Comparison of ENCODE assay signal across 8 mouse cellular contexts in genomic region chr15:102248131-102248811, GRCm38 (mm10). TPM values are rescaled to one million over a fixed set of nuclear protein-coding genes. Genes with fewer than 3 reads are reported as not detected.
DNase-seq lines count a peak whose midpoint lies in the region; ATAC-seq lines count a peak whose summit lies in the region.

No protein-coding gene starts in this region.

- no peak for DNase-seq in heart, adult 18-20 months
- peak; percentile 63 for DNase-seq in MN1 (ENCODE audit: low spot score)
- peak; percentile 78 for DNase-seq in forelimb bud, embryonic 11.5 days (ENCODE audit: low read depth, low spot score)
- DNase-seq in midbrain, embryonic 11.5 days (ENCODE audit: low spot score, missing footprints): peak; percentile 87
- no peak for DNase-seq in thymus, postnatal 4 days
- DNase-seq in thymus, postnatal 10 days (ENCODE audit: low spot score in 2 of 2): no peak
- no peak for DNase-seq in urinary bladder, postnatal 36 days (ENCODE audit: low spot score in 2 of 2)

- H3K27me3 ChIP-seq in heart, embryonic 15.5 days: peaks cover 46% of the 10 kb centered on the region
- peaks cover 61% of the 10 kb centered on the region for H3K27me3 ChIP-seq in midbrain, embryonic 11.5 days (ENCODE audit: control insufficient read depth, insufficient read depth, low read length)

- H3K9me3 ChIP-seq in heart, embryonic 15.5 days (replicated peaks): no peaks in the 10 kb centered on the region
- no peaks in the 10 kb centered on the region for H3K9me3 ChIP-seq in midbrain, embryonic 11.5 days (ENCODE audit: control insufficient read depth, low read length)

- no peaks in the 10 kb centered on the region for H3K36me3 ChIP-seq in heart, embryonic 15.5 days
- H3K36me3 ChIP-seq in midbrain, embryonic 11.5 days (ENCODE audit: control insufficient read depth, insufficient read depth, low read length): no peaks in the 10 kb centered on the region

- H3K4me3 ChIP-seq in heart, embryonic 15.5 days: peak overlapping the region; percentile 58
- H3K4me3 ChIP-seq in midbrain, embryonic 11.5 days (ENCODE audit: low read depth, low read length): peak overlapping the region; percentile 58

- peak overlapping the region; percentile 96 for H3K27ac ChIP-seq in heart, embryonic 15.5 days
- no peak overlapping the region for H3K27ac ChIP-seq in midbrain, embryonic 11.5 days (ENCODE audit: low read depth, low read length)

- peaks cover 54% of the 10 kb centered on the region for H3K4me1 ChIP-seq in heart, embryonic 15.5 days (replicated peaks)
- H3K4me1 ChIP-seq in midbrain, embryonic 11.5 days (ENCODE audit: control insufficient read depth, insufficient read depth, low read length): peaks cover 26% of the 10 kb centered on the region

- peak overlapping the region; percentile 61 for H3K9ac ChIP-seq in heart, embryonic 15.5 days
- peak overlapping the region; percentile 57 for H3K9ac ChIP-seq in midbrain, embryonic 11.5 days (ENCODE audit: low read length)

- no peak for ATAC-seq in heart, embryonic 15.5 days (replicated peaks; ENCODE audit: insufficient number of reproducible peaks, insufficient read depth, low FRiP score, low read depth)
- ATAC-seq in midbrain, embryonic 11.5 days (ENCODE audit: low FRiP score): no peak

- WGBS in heart, embryonic 15.5 days: 15% methylated on average over 8 of the region's 8 CpGs
- 6% methylated on average over 8 of the region's 8 CpGs for WGBS in midbrain, embryonic 11.5 days

- peak overlapping the region; percentile 92 for H3K4me2 ChIP-seq in heart, embryonic 15.5 days
- H3K4me2 ChIP-seq in midbrain, embryonic 11.5 days: peak overlapping the region; percentile 98

RNA-seq across cellular contexts. Expression of gene Rarg, which starts 9.0 kb away (rescaled TPM):
- 7.9 and 15.8 TPM in 2 replicates for polyA plus RNA-seq in heart, embryonic 15.5 days (2015; fragmentation: Nextera tagmentation; extraction: Ambion mirVana)
- total RNA-seq in heart, adult 18-20 months (2021): 10 to 100 TPM; 13.5 to 16.7 TPM
- polyA plus RNA-seq in midbrain, embryonic 11.5 days (2014; fragmentation: Nextera tagmentation; extraction: Ambion mirVana): 10.1 and 10.5 TPM in 2 replicates

RNA-seq across cellular contexts. Expression of gene Itgb7, which starts 16.5 kb away (rescaled TPM):
- 1.7 and 8.9 TPM in 2 replicates for polyA plus RNA-seq in heart, embryonic 15.5 days (2015; fragmentation: Nextera tagmentation; extraction: Ambion mirVana)
- 1 to 10 TPM; 2.9 to 9.9 TPM for total RNA-seq in heart, adult 18-20 months (2021)
- polyA plus RNA-seq in midbrain, embryonic 11.5 days (2014; fragmentation: Nextera tagmentation; extraction: Ambion mirVana): 0.15 and 0.55 TPM in 2 replicates

RNA-seq across cellular contexts. Expression of gene Gm9918, which starts 22.1 kb away (rescaled TPM):
- polyA plus RNA-seq in heart, embryonic 15.5 days (2015; fragmentation: Nextera tagmentation; extraction: Ambion mirVana): not detected in 2 replicates
- not detected for total RNA-seq in heart, adult 18-20 months (2021)
- polyA plus RNA-seq in midbrain, embryonic 11.5 days (2014; fragmentation: Nextera tagmentation; extraction: Ambion mirVana): 0.15 and 0.23 TPM in 2 replicates

RNA-seq across cellular contexts. Expression of gene Mfsd5, which starts 31.0 kb away (rescaled TPM):
- polyA plus RNA-seq in heart, embryonic 15.5 days (2015; fragmentation: Nextera tagmentation; extraction: Ambion mirVana): 39.3 and 47.4 TPM in 2 replicates
- total RNA-seq in heart, adult 18-20 months (2021): 10 to 100 TPM; 18.4 to 18.9 TPM
- 50.8 and 53.0 TPM in 2 replicates for polyA plus RNA-seq in midbrain, embryonic 11.5 days (2014; fragmentation: Nextera tagmentation; extraction: Ambion mirVana)

RNA-seq across cellular contexts. Expression of gene Csad, which starts 43.7 kb away (rescaled TPM):
- polyA plus RNA-seq in heart, embryonic 15.5 days (2015; fragmentation: Nextera tagmentation; extraction: Ambion mirVana): 31.1 and 47.9 TPM in 2 replicates
- 10 to 100 TPM; 17.0 to 22.6 TPM for total RNA-seq in heart, adult 18-20 months (2021)
- 21.9 and 25.9 TPM in 2 replicates for polyA plus RNA-seq in midbrain, embryonic 11.5 days (2014; fragmentation: Nextera tagmentation; extraction: Ambion mirVana)

Comparison
In these comparisons a context has a peak if more than half of its experiments do, and no peak if none do; other contexts are left out.
1. DNase-seq: peak in MN1 (single experiment), forelimb bud, embryonic 11.5 days (single experiment) and midbrain, embryonic 11.5 days (single experiment); none in heart, adult 18-20 months (0 of 2), thymus, postnatal 4 days (single experiment), thymus, postnatal 10 days (0 of 2) and urinary bladder, postnatal 36 days (0 of 2).